Mouse (Mus musculus) splenic B cell, adult 2 months (primary cell): ENCODE data around the gene Kif11.

Experiments used
- DNase-seq: peaks from one replicate; pipeline ENCODE4 v3.0.0-alpha.2; 2011; ENCODE audit warnings: low read depth, low spot score
- H3K27me3 ChIP-seq: 2 replicates; pipeline ENCODE4 v1.6.1; 2012; ENCODE audit warnings: mild to moderate bottlenecking, low read length, moderate library complexity, mixed read lengths; ENCODE audit not compliant: control insufficient read depth, poor library complexity, insufficient read depth, severe bottlenecking
- H3K36me3 ChIP-seq: 2 replicates; pipeline ENCODE4 v1.6.1; 2012; ENCODE audit warnings: mild to moderate bottlenecking, low read length, moderate library complexity, mixed read lengths; ENCODE audit not compliant: control insufficient read depth, poor library complexity, insufficient read depth, severe bottlenecking

The Kif11 gene

DNA sequence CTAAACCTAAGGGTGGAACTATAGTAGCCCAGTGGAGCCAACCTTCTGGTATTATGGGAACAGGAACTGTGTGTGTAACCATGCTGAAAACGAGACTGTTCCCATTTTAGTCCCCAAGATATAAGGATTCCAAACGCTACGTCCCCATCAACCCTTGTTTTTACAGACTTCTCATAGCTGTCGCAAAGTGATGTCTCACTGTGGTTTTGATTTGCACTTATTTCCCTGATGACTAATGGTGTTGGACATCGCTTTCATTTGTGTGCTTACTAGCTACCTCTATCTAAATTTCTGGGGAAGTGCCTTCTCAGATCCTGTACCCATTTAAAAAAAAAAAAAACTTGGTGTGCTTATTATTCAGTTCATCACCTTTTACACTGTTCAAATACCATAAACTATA lies 52.4 kb downstream of the Kif11 start:
- no peak for DNase-seq
- Histone ChIP-seq H3K27me3 (no peaks in the 10 kb centered on the region), H3K36me3 (no peaks in the 10 kb centered on the region)

DNA sequence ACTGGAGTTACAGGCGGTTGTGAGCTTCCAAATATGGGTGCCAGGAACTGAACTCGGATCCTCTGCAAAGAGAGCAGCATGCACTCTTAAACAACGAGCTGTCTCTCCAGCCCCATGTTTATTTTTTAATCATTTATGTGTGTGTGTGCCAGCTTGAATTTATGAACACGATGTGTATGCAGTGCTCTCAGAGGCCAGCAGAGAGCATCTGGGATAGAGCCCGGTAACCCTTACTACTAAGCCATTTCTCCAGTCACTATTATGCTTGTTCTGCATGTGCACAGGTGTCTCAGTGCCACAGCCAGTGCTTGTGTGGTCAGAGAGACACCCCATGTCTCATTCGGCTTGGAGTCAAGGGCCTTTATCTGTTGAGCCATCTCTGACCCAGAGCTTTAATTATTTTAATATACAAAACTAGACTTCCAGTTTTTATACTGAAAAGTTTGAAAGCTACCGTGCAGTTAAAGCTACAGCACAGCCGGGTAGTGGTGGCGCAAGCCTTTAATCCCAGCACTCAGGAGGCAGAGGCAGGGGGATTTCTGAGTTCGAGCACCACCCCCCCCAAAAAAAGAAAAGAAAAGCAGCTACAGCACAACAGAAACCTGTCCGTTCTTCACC lies 55.0 kb downstream of the Kif11 start:
- Histone ChIP-seq H3K27me3 (no peaks in the 10 kb centered on the region), H3K36me3 (no peaks in the 10 kb centered on the region; the same call in 1 of the 2 replicates)
- peak; percentile 22 for DNase-seq

DNA sequence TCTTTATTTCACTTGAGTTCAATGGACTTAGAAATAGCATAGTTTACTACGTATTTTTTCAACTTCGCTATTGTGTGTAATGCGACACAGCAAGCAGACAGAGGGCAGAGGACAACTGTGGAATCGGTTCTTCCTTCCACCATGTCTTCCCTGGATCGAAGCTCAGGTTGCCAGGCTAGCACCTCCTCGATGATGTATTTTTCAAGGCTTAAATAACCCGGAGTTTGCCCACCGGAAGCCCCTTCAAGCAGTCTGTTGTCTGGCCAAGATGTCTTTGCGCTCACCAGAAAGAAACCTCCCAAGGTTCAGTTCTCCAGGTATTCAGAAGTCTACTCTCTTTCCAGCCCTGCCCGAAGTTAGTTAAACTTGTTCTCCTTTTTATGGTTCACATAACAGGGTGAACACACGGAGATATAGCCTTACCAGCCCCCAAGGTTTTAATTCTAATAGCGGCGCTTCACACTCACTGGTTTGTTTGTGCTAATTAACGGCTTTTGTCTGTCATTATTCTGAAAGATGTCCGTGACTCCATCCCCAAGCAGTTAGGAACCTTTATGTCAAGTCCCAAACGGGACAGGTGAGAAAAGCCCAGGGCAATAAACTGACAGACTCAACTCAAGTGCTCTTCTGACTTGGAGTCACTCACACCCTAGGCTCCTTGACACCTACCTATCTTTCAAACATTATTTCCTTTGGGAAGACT lies 56.8 kb downstream of the Kif11 start:
- peak; percentile 18 for DNase-seq
- Histone ChIP-seq H3K27me3 (no peaks in the 10 kb centered on the region), H3K36me3 (peaks cover 7% of the 10 kb centered on the region; the same call in 1 of the 2 replicates)

DNA sequence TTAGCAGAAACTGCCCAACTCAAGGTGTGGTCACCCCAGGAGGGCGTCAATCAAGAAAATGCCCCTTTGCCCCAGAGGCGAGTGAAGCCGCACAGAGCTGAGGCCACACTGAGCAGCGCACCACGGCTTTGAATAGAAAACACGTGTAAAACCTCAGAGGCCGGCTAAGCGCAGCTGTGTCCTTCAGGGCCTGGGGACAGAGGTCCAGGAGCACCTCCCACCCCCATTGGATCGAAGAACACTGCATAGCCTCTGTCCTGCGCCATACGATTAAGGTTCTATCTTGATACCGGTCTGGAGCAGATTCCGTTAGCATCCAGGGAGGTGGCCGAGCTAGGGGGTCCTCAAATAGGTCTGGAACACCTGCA lies 57.7 kb downstream of the Kif11 start:
- Histone ChIP-seq H3K36me3 (peaks cover 7% of the 10 kb centered on the region; the same call in 1 of the 2 replicates), H3K27me3 (no peaks in the 10 kb centered on the region)
- no peak for DNase-seq

DNA sequence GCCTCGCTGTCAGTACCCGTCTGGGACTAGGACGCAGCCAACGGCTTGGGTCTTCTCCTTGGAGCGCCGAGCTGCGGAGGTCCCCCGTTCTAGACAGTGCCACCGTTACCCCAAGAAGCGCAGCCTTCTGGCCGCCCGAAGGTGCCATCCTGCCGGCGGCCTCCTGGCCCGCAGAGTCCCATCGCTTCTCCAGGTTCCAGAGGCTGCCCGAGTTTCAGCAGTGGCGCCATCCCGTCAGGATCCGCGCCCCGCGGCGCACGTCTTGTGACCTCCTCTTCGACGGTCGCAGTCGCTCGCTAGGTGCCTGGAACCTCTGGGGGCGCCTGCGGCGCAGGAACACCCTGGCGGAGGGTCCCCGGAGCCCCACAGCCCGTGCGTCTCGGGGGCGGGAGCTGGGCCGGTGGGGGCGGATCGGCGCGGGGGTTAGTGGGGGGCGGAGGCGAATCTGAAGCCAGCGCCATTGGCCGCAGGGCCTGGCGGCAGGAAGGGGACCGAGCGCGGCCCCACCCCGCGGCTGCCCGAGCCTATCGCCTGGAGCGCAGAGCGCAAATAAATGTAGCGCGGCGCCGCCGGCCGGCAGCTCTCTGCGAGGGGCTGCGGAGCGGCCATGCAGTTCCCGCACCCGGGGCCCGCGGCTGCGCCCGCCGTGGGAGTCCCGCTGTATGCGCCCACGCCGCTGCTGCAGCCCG lies 58.2 kb downstream of the Kif11 start, which contains the start of gene Hhex:
Gene Hhex (plus strand): TSS at position 548 of the 689 bp plus-strand sequence.
- H3K27me3 ChIP-seq = no peaks in the 10 kb centered on the region
- peak; percentile 90 for DNase-seq
- H3K36me3 ChIP-seq = peaks cover 10% of the 10 kb centered on the region

DNA sequence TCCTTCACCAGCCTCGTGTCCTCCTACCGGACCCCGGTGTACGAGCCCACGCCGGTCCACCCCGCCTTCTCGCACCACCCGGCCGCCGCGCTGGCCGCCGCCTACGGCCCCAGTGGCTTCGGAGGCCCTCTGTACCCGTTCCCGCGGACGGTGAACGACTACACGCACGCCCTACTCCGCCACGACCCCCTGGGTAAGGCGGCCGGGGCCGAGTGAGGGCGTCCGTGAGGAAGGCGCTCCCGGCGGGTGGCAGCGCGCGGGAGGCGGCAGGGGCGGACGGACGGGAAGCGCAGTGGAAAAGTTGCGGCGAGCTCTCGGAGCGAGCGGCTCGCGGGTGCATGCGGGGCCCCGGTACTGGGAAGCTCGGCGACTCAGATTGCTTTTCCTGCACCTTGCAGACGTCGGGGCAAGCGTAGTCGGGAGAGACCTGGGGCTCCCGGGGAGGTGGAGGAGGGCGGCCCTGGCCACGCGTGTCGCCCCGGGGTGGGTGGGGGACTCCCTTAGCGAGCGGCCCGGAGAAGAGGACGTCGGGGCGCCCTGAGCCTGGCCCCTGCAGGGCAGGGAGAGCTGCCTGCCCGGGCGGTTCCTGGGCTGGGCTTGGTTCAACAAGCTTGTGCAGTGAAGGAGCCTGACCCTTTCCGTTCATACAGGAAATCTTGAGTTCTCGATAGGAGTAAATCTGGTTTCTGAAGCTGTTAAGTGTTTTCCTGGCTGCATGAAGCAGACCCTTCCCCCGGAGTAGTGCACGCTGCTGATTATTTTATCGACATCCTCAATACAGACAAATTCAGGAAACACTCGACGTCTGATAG lies 59.0 kb downstream of the Kif11 start:
- Histone ChIP-seq H3K27me3 (no peaks in the 10 kb centered on the region), H3K36me3 (peaks cover 17% of the 10 kb centered on the region)
- DNase-seq = peak; percentile 63

DNA sequence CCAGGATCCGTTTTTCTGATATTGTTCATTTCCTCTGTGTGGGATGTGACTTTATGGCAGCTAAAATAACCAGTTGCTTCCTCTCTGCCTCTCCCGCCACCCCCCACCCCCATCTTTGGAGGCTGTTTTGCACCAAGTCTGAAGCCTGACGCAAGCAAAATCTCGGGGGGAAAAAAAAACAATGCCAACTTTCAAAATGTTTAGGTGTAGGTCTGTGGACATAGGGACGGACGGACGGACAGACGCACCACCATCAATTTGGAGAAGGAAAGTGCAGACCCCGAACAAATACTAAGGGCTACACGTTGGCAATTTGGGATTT lies 59.6 kb downstream of the Kif11 start:
- Histone ChIP-seq H3K36me3 (peaks cover 22% of the 10 kb centered on the region), H3K27me3 (no peaks in the 10 kb centered on the region)
- DNase-seq = peak; percentile 62

DNA sequence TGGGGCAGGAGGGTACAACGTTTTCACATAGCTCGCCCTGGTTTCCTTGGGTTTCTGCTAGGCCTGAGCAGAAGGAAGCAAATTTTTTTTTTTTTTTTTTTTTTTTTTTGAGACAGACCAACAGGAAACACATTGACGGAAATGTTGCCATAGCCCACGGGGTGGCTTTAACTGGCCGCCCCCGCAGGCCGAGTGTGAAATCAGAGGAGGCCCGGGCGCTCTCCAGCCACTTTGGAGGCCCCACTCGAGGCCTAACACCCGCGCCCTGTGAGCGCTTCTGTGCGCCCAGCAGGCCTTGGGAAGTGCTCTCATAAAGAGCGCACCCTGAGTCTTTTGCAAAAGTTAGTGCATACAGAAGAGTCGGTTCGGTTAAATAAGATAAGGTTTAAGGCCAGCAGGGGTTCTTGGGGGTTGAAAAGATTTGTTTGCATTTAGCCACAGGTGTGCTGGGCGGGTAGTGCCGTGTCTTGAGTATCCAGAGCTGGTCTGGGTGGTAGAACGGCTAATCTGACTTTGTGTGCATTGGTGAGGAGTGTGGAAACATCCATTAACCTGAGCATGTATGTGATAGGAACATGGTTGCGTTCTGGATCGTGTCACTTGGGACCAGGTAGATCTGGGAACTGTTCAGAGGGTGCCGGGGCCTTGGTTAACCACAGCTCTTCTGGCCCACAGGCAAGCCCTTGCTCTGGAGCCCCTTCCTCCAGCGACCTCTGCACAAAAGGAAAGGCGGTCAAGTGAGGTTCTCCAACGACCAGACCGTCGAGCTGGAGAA lies 60.5 kb downstream of the Kif11 start:
- Histone ChIP-seq H3K36me3 (peaks cover 25% of the 10 kb centered on the region), H3K27me3 (no peaks in the 10 kb centered on the region)
- DNase-seq = peak; percentile 68

DNA sequence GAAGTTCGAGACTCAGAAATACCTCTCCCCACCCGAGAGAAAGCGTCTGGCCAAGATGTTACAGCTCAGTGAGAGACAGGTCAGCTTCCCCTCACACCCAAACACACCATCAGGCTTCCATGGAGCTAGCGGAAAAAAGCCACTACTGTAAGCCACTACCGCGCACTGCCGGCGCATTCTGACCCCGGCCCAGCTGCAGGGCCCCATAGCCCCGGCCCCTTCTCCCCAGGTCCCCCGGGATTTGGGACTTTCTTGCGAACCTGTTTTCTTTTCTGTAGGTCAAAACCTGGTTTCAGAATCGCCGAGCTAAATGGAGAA lies 61.0 kb downstream of the Kif11 start:
- peak; percentile 34 for DNase-seq
- H3K27me3 ChIP-seq = no peaks in the 10 kb centered on the region
- H3K36me3 ChIP-seq = peaks cover 25% of the 10 kb centered on the region

DNA sequence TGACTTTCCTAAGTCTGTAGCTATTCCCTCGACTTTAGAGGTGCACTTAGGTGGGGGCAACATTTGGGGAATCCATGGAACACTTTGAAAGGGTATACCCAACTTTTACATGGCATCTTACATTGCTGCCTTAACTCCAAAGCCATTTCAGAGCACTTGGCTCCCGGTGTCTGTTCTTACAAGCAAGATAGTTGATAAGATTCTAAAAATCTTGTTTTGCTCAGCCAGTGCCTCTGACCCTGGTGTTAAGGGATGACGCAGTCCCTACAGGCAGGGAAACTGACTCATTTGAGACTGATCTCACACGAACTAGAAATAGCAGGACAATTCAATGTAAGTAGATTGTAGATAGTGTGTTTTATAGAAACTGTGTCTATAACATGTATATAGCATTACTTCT lies 64.0 kb downstream of the Kif11 start:
- DNase-seq = no peak
- H3K36me3 ChIP-seq = peaks cover 25% of the 10 kb centered on the region
- H3K27me3 ChIP-seq = no peaks in the 10 kb centered on the region

DNA sequence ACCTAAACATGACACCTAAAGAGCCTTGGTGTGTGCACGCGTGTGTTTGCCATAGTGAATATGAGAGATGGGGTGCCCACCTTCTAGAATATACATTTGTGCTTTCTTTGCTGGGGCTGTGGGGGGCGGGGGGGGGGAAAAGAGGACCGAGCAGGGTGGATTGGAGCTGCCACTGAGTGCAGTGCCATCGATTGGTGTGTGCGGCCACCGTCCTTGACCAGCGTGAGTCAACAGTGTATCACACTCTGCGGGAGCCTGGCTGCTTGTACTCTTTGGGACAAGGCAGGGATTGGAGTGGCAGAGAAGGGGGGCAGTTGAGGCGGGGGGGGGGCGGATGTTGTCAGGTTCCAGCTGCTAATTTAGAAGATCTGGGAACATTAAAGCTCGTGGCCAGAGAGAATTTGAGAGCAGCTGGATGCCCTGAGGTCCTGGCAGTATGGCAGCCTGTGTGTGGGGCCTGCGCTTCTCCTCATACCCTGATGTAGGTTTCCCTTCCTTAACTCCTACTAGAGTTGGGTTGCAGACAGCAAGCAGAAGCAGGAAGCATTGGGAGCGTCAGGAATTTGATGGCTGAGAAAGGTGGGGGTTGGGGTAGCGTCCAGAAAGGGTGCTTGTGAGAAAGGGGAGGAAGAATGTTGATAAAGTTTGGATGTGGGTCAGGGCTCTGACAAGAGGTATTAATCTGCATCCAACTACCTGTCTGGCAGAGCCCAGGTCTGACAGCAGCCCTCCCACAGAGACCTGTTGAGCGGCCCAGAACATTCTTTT lies 64.7 kb downstream of the Kif11 start:
- Histone ChIP-seq H3K36me3 (peaks cover 25% of the 10 kb centered on the region), H3K27me3 (no peaks in the 10 kb centered on the region)
- DNase-seq = no peak

DNA sequence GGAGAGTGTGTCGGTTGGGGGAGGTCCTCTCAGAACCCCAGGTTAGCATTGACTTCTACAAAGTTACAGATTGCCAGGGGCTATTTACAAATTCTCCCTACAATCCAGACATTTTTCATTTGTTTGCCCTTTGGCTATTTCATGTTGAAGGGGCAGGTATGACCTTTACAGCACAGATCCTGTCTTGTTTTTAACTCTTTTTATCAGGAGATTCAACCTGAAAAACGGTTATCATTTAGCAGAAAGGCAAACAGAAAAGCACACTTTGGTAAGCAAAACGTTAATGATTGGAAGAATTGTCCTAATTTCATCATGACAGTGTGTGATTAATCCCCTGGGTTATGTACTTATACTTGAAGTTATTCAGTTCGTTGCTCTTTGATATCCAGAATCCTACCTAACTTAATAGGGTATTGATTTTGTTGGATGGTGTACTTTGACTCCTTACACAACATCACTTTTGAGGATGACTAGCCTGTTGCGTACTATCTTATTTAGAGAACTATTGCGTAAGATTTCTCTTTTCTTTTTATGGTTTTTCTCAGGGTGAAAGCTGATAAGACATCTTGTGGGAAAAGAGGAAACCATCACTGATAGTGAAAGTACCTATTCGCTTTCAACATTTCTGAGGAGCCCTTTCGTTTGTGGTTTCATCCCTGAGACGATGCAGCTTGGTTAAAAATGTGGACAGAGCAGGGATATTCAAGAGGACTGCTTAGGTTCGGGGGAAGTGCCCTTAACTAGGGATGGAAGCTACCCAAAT lies 66.5 kb downstream of the Kif11 start:
- Histone ChIP-seq H3K27me3 (no peaks in the 10 kb centered on the region), H3K36me3 (peaks cover 18% of the 10 kb centered on the region)
- DNase-seq = peak; percentile 25

DNA sequence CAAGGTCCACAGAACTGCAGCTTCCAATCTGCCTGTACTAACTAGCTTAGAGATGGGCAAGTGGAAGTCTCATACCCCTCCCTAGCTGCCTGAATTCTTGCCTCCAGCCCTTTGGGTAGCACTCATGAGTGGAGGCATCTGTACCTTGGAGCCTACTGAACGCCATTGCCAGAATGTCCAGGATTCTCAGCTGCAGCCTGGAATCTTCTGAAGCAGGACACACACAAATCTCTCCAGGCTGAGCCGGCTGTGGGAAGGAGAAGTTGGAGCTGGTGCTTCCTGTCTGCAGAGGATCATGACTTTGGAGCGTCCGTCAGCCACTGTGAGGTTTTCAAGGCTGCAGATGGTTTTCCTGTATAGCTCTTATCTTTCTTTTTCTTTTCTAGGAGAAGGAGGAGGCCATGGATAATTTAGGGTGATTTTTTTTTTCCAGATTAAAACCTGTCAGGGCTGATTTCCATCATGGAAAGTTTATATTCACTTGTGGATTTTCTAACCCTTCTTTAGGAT lies 67.5 kb downstream of the Kif11 start:
- Histone ChIP-seq H3K27me3 (no peaks in the 10 kb centered on the region), H3K36me3 (peaks cover 17% of the 10 kb centered on the region)
- no peak for DNase-seq
